Mouse (Mus musculus) MEL (cell line): ENCODE results near the gene Gk. TPM values are rescaled to one million over a fixed set of nuclear protein-coding genes. Genes with fewer than 3 reads are reported as not detected.

ENCODE experiments used
- DNase-seq: peaks from one replicate; pipeline ENCODE4 v3.0.0; 2011; ENCODE audit warnings: low read depth, low spot score
- H3K27ac ChIP-seq: 2 replicates; pipeline ENCODE4 v1.5.1; 2012; ENCODE audit warnings: low read depth, mild to moderate bottlenecking, control low read depth, low read length, moderate library complexity; ENCODE audit not compliant: control insufficient read depth
- H3K27me3 ChIP-seq, 2 experiments: fragments of 150-350 bp in 1 of 2; sonication (generic) in 1 of 2; 2 replicates each; pipeline ENCODE4 v1.6.1; 2012; ENCODE audit warnings: low read length in 2 of 2, mild to moderate bottlenecking in 2 of 2, improper control_type of control experiment in 1 of 2, moderate library complexity in 1 of 2; ENCODE audit not compliant: insufficient read depth in 2 of 2, control insufficient read depth in 1 of 2
- H3K36me3 ChIP-seq, 2 experiments: 2 replicates each; pipeline ENCODE4 v1.6.1; 2012 to 2014; ENCODE audit warnings: low read length in 2 of 2, improper control_type of control experiment in 1 of 2, inconsistent platforms in 1 of 2, mild to moderate bottlenecking in 1 of 2; ENCODE audit not compliant: insufficient read depth in 2 of 2, control insufficient read depth in 1 of 2
- H3K4me1 ChIP-seq, 2 experiments: fragments of 150-350 bp in 1 of 2; sonication (generic) in 1 of 2; 2 replicates each; pipeline ENCODE4 v1.6.1; 2012; ENCODE audit warnings: low read length in 2 of 2, improper control_type of control experiment in 1 of 2, mild to moderate bottlenecking in 1 of 2; ENCODE audit not compliant: insufficient read depth in 2 of 2, control insufficient read depth in 1 of 2
- H3K4me3 ChIP-seq, 2 experiments: fragments of 150-350 bp in 1 of 2; sonication (generic) in 1 of 2; 2 replicates each; pipeline ENCODE4 v1.5.1; 2012; ENCODE audit warnings: low read depth in 2 of 2, low read length in 2 of 2, mild to moderate bottlenecking in 2 of 2, moderate library complexity in 2 of 2, control low read depth in 1 of 2, improper control_type of control experiment in 1 of 2; ENCODE audit not compliant: control insufficient read depth in 1 of 2, insufficient read depth in 1 of 2
- H3K79me2 ChIP-seq: 2 replicates; pipeline ENCODE4 v1.6.1; 2012; ENCODE audit warnings: mild to moderate bottlenecking, low read length, moderate library complexity; ENCODE audit not compliant: control insufficient read depth, poor library complexity, insufficient read depth
- H3K9ac ChIP-seq: 2 replicates; pipeline ENCODE4 v1.6.1; 2012; ENCODE audit warnings: low read depth, mild to moderate bottlenecking, control low read depth, low read length, moderate library complexity; ENCODE audit not compliant: control insufficient read depth, poor library complexity, severe bottlenecking
- H3K9me3 ChIP-seq: fragments of 150-350 bp; sonication (generic); replicated peaks from 2 replicates; pipeline ENCODE4 v1.6.1; 2012; ENCODE audit warnings: mild to moderate bottlenecking, low read length, improper control_type of control experiment, moderate library complexity; ENCODE audit not compliant: insufficient read depth
- BHLHE40 ChIP-seq: IDR thresholded peaks from 2 replicates; pipeline ENCODE4 v1.6.1; 2012; ENCODE audit warnings: low read depth, mild to moderate bottlenecking, inconsistent platforms, low read length, improper control_type of control experiment, borderline replicate concordance
- CHD1 ChIP-seq: IDR thresholded peaks from 2 replicates; pipeline ENCODE4 v1.6.1; 2012; ENCODE audit warnings: low read depth, mild to moderate bottlenecking, inconsistent platforms, low read length, improper control_type of control experiment
- ELF1 ChIP-seq: IDR thresholded peaks from 2 replicates; pipeline ENCODE4 v1.6.1; 2014; ENCODE audit warnings: low read depth, mild to moderate bottlenecking, inconsistent platforms, low read length, improper control_type of control experiment, moderate library complexity
- EP300 ChIP-seq, 2 experiments: IDR thresholded peaks; 2 replicates each; pipeline ENCODE4 v1.6.1; 2011; ENCODE audit warnings: improper control_type of control experiment in 2 of 2, low read length in 2 of 2, low read depth in 1 of 2, mild to moderate bottlenecking in 1 of 2
- ETS1 ChIP-seq: IDR thresholded peaks from 2 replicates; pipeline ENCODE4 v1.6.1; 2012; ENCODE audit warnings: low read depth, mild to moderate bottlenecking, inconsistent platforms, low read length, improper control_type of control experiment, moderate library complexity
- GABPA ChIP-seq: IDR thresholded peaks from 2 replicates; pipeline ENCODE4 v1.6.1; 2012; ENCODE audit warnings: low read depth, mild to moderate bottlenecking, inconsistent platforms, low read length, improper control_type of control experiment, moderate library complexity
- KAT2A ChIP-seq: conservative IDR thresholded peaks from 2 replicates; pipeline ENCODE4 v1.6.1; 2012; ENCODE audit warnings: low read depth, low read length, improper control_type of control experiment, inconsistent platforms
- MAFK ChIP-seq: IDR thresholded peaks from 2 replicates; pipeline ENCODE4 v1.6.1; 2011; ENCODE audit warnings: low read depth, mild to moderate bottlenecking, low read length, improper control_type of control experiment, borderline replicate concordance
- MYB ChIP-seq: IDR thresholded peaks from 2 replicates; pipeline ENCODE4 v1.6.1; 2011; ENCODE audit warnings: mild to moderate bottlenecking, low read depth, low read length, improper control_type of control experiment
- NELFE ChIP-seq: IDR thresholded peaks from 2 replicates; pipeline ENCODE4 v1.6.1; 2011; ENCODE audit warnings: low read depth, low read length, improper control_type of control experiment
- POLR2A ChIP-seq, 2 experiments: IDR thresholded peaks; 2 replicates each; pipeline ENCODE4 v1.6.1; 2011 to 2012; ENCODE audit warnings: low read length in 2 of 2, mild to moderate bottlenecking in 2 of 2, control low read depth in 1 of 2, improper control_type of control experiment in 1 of 2, low read depth in 1 of 2, moderate library complexity in 1 of 2; ENCODE audit not compliant: control insufficient read depth in 1 of 2, insufficient read depth in 1 of 2, poor library complexity in 1 of 2
- RAD21 ChIP-seq: IDR thresholded peaks from 2 replicates; pipeline ENCODE4 v1.6.1; 2011; ENCODE audit warnings: mild to moderate bottlenecking, low read depth, low read length, improper control_type of control experiment
- RCOR1 ChIP-seq: IDR thresholded peaks from 2 replicates; pipeline ENCODE4 v1.6.1; 2012; ENCODE audit warnings: low read depth, mild to moderate bottlenecking, inconsistent platforms, low read length, improper control_type of control experiment
- SIN3A ChIP-seq: IDR thresholded peaks from 2 replicates; pipeline ENCODE4 v1.6.1; 2012; ENCODE audit warnings: low read length, improper control_type of control experiment, inconsistent platforms
- SMC3 ChIP-seq: IDR thresholded peaks from 2 replicates; pipeline ENCODE4 v1.6.1; 2011; ENCODE audit warnings: low read depth, low read length, improper control_type of control experiment
- TAL1 ChIP-seq: IDR thresholded peaks from 2 replicates; pipeline ENCODE4 v1.6.1; 2012; ENCODE audit warnings: mild to moderate bottlenecking, inconsistent platforms, low read length, moderate library complexity, mixed read lengths
- TBP ChIP-seq: IDR thresholded peaks from 2 replicates; pipeline ENCODE4 v1.8.0; 2011; ENCODE audit warnings: low read depth, low read length, improper control_type of control experiment
- TCF12 ChIP-seq: IDR thresholded peaks from 2 replicates; pipeline ENCODE4 v1.6.1; 2014; ENCODE audit warnings: low read depth, mild to moderate bottlenecking, inconsistent platforms, low read length, improper control_type of control experiment, moderate library complexity
- UBTF ChIP-seq: IDR thresholded peaks from 2 replicates; pipeline ENCODE4 v1.6.1; 2012; ENCODE audit warnings: low read depth, mild to moderate bottlenecking, inconsistent platforms, low read length, improper control_type of control experiment, moderate library complexity, borderline replicate concordance; ENCODE audit not compliant: insufficient read depth
- USF1 ChIP-seq: IDR thresholded peaks from 2 replicates; pipeline ENCODE4 v1.6.1; 2014; ENCODE audit warnings: low read depth, mild to moderate bottlenecking, inconsistent platforms, low read length, improper control_type of control experiment, moderate library complexity
- ZC3H11A ChIP-seq: IDR thresholded peaks from 2 replicates; pipeline ENCODE4 v1.6.1; 2012; ENCODE audit warnings: low read depth, mild to moderate bottlenecking, inconsistent platforms, low read length, improper control_type of control experiment
- ZMIZ1 ChIP-seq: IDR thresholded peaks from 2 replicates; pipeline ENCODE4 v1.6.1; 2012; ENCODE audit warnings: low read depth, mild to moderate bottlenecking, inconsistent platforms, low read length, improper control_type of control experiment, moderate library complexity
- polyA plus RNA-seq, 2 experiments: library from polyadenylated mRNA; stranded (reverse) in 1 of 2; unstranded in 1 of 2; fragments of >175 nt in 1 of 2; fragments of >200 nt in 1 of 2; gene quantifications; 2 replicates each; pipeline versions ENCODE4 v1.2.1 to v1.2.4; 2012; ENCODE audit warnings: low replicate concordance in 2 of 2, low read depth in 1 of 2; ENCODE audit not compliant: insufficient read length in 2 of 2, insufficient read depth in 1 of 2, missing spikeins in 1 of 2
- total RNA-seq: library from RNA; depleted of rRNA; stranded (reverse); fragments of 300-350 nt; gene quantifications from 2 replicates; pipeline ENCODE4 v1.2.3, GENCODE M21; 2012

Gk gene
- total and polyA plus RNA-seq, 3 experiments: 7.8 to 13.2 TPM; not detected in 1

DNA sequence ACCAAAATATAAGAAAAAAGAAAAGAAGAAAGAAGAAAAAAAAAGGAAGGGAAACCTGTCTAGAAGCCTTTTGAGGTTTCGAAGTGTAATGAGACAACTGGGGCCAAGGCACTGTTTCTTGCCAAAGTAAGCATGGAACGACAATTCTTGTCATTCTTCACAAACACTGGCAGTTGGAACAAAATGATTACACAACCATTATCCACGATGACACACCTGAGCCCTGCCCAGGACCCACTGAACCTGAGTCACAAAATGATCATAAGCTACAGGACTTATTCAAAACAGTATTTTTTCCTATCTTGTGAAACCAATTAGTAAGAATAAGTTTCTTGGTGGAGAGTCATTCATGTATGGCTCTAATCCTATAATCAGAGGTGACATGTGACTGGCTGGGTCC lies 5.3 kb downstream of the Gk start:
- Histone ChIP-seq H3K4me3 (no peak overlapping the region), H3K27ac (no peak overlapping the region), H3K9me3 (no peaks in the 10 kb centered on the region), H3K4me1 (no peaks in the 10 kb centered on the region; a peak in 1 of 4 replicates), H3K36me3 (peaks cover 0 to 5% of the 10 kb centered on the region in 2 experiments; a peak in 2 of 4 replicates), H3K79me2 (peaks cover 7% of the 10 kb centered on the region), H3K9ac (no peak overlapping the region), H3K27me3 (no peaks in the 10 kb centered on the region)
- TF ChIP-seq USF1 (peak; percentile 21; the same call in 1 of the 2 replicates), BHLHE40 (no peak)
- no peak for DNase-seq

GRCm38 (mm10) chrX:85770747-85771146 lies 5.9 kb downstream of the Gk start:
- Histone ChIP-seq H3K4me3 (no peak overlapping the region), H3K27ac (no peak overlapping the region), H3K9ac (no peak overlapping the region), H3K4me1 (no peaks in the 10 kb centered on the region; a peak in 1 of 4 replicates), H3K79me2 (peaks cover 7% of the 10 kb centered on the region), H3K36me3 (peaks cover 0 to 5% of the 10 kb centered on the region in 2 experiments; a peak in 2 of 4 replicates), H3K9me3 (no peaks in the 10 kb centered on the region), H3K27me3 (no peaks in the 10 kb centered on the region)
- DNase-seq: no peak
- TF ChIP-seq TCF12 (no peak), TBP (no peak), SIN3A (no peak), ZMIZ1 (no peak), RAD21 (no peak), ETS1 (no peak), ZC3H11A (no peak), SMC3 (no peak), MYB (no peak), MAFK (no peak), RCOR1 (no peak), TAL1 (no peak), EP300 (IDR thresholded peaks at IDR 0.05; ENCODE audit: low read depth in 1 of 2, low read length in 2 of 2) (no peak), ELF1 (no peak), UBTF (no peak), GABPA (no peak), KAT2A (no peak), CHD1 (no peak), POLR2A (IDR thresholded peaks at IDR 0.05; ENCODE audit: control insufficient read depth in 1 of 2, insufficient read depth in 1 of 2, low read depth in 1 of 2, low read length in 2 of 2, poor library complexity in 1 of 2) (no peak), NELFE (no peak)
- TF ChIP-seq, all 39 proteins: peak for 0
